Mouse (Mus musculus) layer of hippocampus, postnatal 10 days (tissue): ENCODE measurements around the gene Gm20388. TPM values are rescaled to one million over a fixed set of nuclear protein-coding genes. Genes with fewer than 3 reads are reported as not detected.
"Not testable (repeated sequence)": the region's sequence is repeated elsewhere in the genome, so short reads cannot be mapped to it uniquely, and the experiment has no call there.

ENCODE experiments used
- DNase-seq, 2 experiments: peaks; one replicate each; pipeline ENCODE4 v3.0.0; 2021; ENCODE audit warnings: low spot score in 2 of 2
- total RNA-seq, 2 experiments: library from RNA; stranded (reverse); gene quantifications; 2 replicates each; pipeline ENCODE4 v1.2.3; 2021

Gm20388 gene
- total RNA-seq, 2 experiments from 2014 or later: not detected

- DNase-seq: no peak
Observed at GRCm38 (mm10) chr8:123516596-123516995, 3606.0 kb downstream of the Gm20388 start.

GRCm38 (mm10) chr8:123518172-123518571 is 3607.5 kb downstream of the Gm20388 start:
- DNase-seq: no peak

DNA sequence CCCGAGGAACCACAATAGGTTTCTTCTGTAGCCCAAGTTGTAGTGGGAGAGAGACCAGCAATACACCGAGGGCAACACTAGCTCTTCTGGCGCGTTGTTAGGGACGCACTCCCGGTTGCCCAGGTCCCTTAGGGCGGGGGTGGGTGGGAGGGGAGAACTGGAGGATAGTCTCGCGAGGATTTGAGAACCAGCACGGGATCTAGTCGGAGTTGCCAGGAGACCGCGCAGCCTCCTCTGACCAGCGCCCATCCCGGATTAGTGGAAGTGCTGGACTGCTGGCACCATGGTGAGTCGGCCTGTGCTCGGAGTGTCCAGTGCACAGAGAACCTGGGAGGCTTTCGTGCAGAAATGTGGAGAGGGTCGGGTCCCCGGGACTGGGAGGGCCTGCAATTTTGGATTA is 3608.0 kb downstream of the Gm20388 start, which contains the start of gene Gas8:
Gene Gas8 (plus strand): TSS at position 168 of the 400 bp plus-strand sequence.
- peak; percentile 84 to 89 for DNase-seq

DNA sequence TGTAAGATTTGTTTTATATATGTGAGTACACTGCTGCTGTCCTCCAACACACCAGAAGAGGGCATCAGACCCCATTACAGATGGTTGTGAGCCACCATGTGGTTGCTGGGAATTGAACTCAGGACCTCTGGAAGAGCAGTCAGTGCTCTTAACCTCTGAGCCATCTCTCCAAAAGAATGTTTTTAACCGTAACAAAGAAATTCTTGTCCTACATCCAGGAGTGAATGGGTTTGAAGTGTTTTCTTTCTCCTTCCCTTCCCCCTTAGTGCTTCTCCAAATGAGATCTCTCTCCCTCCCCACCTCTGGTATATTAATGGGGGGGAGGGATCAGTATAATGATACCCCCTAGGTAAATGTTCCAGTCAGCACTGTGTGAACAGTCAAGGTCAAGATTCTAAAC is 3609.4 kb downstream of the Gm20388 start:
- DNase-seq: not testable (repeated sequence)

DNA sequence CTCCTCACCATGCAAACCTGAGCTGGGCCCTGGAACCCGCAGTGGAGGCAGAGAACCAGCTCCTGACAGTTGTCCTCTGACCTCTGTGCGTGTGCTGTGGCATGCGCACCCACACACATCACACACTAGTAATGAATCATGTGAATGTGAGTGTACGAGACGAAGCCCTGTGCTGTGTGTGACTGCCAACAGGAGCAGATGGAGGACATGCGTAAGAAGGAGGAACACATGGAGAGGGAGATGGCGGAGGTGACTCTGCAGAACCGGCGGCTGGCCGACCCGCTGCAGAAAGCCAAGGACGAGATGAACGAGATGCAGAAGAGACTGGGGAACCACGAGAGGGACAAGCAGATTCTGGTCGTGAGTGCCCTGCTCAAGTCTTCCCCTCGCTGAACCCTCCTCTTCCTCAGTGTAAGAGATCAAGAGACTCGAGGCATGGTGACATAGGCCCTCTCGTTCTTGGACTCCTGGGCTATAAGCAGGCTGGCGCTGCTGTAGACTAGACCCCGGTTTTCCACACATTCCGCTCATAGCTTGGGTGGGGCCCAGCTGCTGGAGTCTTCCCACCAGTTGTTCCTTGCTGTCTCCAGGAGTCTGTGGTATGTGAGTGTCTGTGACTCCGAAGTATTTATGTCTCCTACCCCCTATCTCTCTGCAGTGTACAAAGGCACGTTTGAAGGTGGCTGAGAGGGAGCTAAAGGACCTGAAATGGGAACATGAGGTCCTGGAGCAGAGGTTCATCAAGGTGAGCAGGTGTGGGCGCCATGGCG is 3617.3 kb downstream of the Gm20388 start:
- peak; percentile 25 to 33 for DNase-seq

DNA sequence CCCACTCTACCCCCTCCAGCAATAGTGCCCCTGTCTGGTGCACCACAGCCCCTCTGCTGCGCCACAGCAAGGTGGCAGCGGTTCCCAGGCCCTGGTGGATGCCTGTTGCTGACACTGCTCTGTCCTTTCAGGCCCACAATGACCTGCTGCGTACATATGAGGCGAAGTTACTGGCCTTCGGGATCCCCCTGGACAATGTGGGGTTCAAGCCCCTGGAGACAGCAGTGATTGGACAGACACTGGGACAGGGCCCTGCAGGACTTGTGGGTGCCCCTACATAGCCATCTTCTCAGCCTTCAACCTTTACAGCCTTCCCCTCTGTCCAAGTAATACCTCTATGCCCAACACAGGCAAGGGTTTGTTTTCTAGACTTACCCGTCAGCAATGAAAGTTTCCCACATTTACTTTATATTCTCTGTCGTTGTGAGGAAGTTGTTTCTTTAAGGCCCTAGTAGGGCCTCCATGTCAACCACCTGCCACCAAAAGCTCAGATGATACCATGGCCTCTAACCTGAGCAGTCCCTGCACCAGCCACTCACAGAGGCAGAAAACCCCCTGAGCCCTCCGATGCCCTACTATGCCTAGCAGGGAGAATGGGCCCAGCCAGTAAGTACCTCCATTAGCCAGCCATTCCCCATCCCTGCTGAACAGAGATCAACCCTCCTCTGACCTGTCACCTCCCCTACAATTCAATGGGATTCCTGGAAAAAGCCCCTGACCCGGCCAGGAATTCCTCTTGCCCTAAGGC is 3625.8 kb downstream of the Gm20388 start:
- DNase-seq: no peak

DNA sequence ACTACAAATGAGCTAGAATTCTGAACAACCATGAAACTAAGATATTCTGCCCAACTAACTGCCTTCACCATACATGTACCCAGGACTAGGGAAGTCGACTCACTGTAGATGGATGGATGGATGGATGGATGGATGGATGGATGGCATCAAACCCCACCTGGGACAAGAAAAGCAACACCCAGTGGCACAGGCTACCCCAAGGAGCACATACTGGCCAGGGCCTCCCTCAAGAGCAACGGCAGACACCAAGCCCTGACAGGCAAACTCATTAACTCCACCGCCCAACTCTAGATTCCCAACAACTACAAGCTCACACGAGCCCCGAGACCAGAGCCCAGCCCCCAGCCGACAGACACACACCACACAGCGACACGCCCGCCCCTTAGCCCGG is 3626.3 kb downstream of the Gm20388 start:
- DNase-seq: no peak

GRCm38 (mm10) chr8:123537641-123538040 is 3627.0 kb downstream of the Gm20388 start:
- DNase-seq: peak in 1 of 2 experiments; percentile 47

DNA sequence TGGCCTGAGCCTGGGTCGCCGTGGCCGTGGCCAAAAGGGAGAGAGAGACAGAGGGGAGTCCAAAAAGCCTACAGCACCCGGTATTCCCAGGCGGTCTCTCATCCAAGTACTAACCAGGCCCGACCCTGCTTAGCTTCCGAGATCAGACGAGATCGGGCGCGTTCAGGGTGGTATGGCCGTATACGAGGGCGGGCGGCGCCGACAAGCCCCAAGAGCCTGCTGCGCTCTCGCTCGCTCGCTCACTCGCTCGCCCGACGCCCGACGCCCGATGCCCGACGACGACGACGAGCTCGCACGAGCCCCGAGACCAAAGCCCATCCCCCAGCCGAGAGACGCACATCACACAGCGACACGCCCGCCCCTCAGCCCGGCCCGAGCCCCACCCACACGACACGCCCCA is 3653.6 kb downstream of the Gm20388 start:
- DNase-seq: not testable (repeated sequence)

DNA sequence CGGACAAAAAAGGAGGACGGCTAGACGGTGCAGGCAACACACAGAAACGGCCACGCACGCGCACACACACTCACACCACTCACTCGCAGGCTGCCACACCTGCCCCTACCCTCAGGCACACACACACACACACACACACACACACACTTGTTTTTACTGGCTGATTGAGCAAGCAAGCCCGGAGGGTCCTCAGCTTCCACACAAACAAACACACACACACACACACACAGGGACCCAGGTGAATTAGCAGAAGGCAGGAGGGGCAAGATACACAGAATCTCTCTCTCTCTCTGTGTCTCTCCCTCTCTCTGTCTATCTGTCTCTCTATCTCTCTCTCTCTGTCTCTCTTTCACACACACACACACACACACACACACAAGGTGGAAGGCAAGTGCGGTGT is 3664.7 kb downstream of the Gm20388 start:
- DNase-seq: peak in 1 of 2 experiments; percentile 19

GRCm38 (mm10) chr8:123600666-123601172 is 3690.1 kb downstream of the Gm20388 start:
- DNase-seq: peak; percentile 7 to 17

GRCm38 (mm10) chr8:123601457-123601856 is 3690.8 kb downstream of the Gm20388 start:
- DNase-seq: not testable (repeated sequence)

- DNase-seq: peak in 1 of 2 experiments; percentile 7
Observed at GRCm38 (mm10) chr8:123612652-123613051, 3702.0 kb downstream of the Gm20388 start.

DNA sequence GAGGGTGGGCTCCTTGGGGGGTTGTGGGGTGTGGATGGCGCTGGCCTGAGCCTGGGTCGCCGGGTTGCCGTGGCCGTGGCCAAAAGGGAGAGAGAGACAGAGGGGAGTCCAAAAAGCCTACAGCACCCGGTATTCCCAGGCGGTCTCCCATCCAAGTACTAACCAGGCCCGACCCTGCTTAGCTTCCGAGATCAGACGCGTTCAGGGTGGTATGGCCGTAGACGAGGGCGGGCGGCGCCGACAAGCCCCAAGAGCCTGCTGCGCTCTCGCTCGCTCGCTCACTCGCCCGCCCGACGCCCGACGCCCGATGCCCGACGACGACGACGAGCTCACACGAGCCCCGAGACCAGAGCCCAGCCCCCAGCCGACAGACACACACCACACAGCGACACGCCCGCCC is 3712.9 kb downstream of the Gm20388 start:
- DNase-seq: not testable (repeated sequence)

GRCm38 (mm10) chr8:123624274-123624673 is 3713.6 kb downstream of the Gm20388 start:
- no peak for DNase-seq

GRCm38 (mm10) chr8:123624702-123625101 is 3714.1 kb downstream of the Gm20388 start:
- DNase-seq: no peak

DNA sequence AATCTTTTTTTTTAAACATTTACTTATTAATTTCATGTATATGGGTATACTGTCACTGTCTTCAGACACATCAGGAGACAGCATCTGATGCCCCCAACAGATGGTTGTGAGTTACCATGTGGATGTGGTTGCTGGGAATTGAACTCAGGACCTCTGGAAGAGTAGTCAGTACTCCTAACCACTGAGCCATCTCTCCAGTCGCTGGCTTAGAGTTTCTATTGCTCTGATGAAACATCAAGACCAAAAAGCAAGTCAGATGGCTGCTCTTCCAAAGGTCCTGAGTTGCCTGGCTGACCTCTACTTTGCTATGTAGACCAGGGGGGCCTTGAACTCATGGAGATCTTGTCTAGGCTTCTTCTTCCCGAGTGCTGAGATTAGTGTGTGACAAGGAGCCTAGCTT is 3715.1 kb downstream of the Gm20388 start:
- no peak for DNase-seq

DNA sequence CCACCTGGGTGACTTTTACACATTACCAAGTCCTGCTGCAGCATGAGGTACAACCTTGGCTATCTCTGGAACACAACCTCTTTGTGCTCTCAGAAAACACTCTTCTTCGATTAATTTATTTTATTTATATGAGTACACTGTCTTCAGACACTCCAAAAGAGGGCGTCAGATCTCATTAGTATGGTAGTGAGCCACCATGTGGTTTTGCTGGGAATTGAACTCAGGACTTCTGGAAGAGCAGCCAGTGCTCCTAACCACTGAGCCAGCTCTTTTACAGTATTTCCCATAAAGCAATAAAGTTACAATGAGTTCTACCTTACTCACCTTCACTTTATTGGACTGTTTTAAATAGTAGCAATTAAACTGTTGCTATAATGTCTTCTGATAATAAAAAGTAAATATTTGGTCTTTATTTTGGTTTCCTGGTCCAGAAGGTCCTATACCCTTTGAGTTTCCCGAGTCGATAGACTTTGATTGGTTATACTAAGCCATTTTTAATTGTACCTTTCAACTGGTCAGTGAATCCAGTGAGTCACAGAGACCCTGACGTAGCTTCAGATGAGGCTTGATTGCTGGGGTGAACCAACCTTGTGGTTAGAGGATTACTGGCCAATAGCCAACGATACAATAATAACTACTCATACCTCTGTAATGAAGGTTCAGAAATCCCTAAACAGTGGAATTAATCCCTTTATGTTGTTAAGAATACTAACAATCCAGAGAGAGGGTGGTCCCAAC is 3716.9 kb downstream of the Gm20388 start:
- DNase-seq: no peak

- DNase-seq: peak; percentile 41 to 54
Observed at GRCm38 (mm10) chr8:123628253-123628967, 3717.8 kb downstream of the Gm20388 start.

DNA sequence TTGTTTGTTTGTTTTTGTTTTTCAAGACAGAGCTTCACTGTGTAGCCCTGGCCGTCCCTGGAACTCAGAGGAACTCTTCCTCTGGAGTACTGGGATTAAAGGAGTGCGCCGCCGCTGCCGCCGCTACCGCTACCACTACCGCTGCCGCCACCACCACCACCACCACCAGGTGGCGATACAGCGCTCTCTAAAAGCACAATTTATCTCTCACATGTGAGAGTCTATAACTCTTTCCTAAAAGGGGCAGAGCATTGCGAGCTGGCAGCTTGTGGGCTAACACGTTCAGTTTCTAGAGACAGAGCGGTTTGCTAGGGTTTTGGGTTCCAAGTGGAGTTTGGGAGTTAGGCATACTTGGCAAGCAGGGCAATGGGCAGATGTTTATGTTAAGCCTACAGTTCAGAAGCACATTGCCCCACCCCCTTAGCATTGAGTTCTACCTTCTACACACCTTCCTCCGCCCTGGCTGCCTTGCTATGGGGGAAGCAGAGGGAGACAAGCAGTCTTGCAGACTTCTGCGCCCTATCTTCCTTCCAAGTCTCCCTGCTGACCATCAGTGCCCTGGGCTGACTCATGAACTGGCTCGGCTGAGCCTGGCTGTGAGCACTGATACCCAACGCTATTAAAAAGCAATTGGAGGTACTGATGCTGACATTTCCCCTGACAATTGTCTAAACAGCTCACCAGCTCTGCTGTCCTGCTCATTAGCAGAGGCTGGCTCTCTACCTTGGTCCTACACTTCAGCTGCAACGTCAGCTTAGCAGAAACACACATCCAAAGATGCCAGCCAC is 3718.5 kb downstream of the Gm20388 start:
- DNase-seq: peak; percentile 82 to 84
